Mouse (Mus musculus) G1E (cell line): ENCODE data around the gene Mgat1. TPM values are rescaled to one million over a fixed set of nuclear protein-coding genes. Genes with fewer than 3 reads are reported as not detected.

Source experiments
- ATAC-seq: 2 replicates; pipeline ENCODE4 v1.8.0; 2016; ENCODE audit warnings: mild to moderate bottlenecking; ENCODE audit not compliant: insufficient number of reproducible peaks, poor library complexity, low FRiP score, severe bottlenecking; ENCODE audit errors: extremely low read depth
- DNase-seq: peaks from one replicate; pipeline ENCODE4 v3.0.0; 2012; ENCODE audit warnings: low spot score
- H3K27me3 ChIP-seq: 2 replicates; pipeline ENCODE4 v1.6.1; 2012; ENCODE audit warnings: mild to moderate bottlenecking, low read length, inconsistent platforms; ENCODE audit not compliant: insufficient read depth
- H3K36me3 ChIP-seq: replicated peaks from 2 replicates; pipeline ENCODE3; 2012; ENCODE audit warnings: mild to moderate bottlenecking, inconsistent platforms
- H3K4me1 ChIP-seq: 2 replicates; pipeline ENCODE4 v1.6.1; 2012; ENCODE audit warnings: low read depth, low read length, inconsistent platforms, mixed read lengths; ENCODE audit not compliant: insufficient read depth
- H3K4me3 ChIP-seq: 2 replicates; pipeline ENCODE4 v1.5.1; 2012; ENCODE audit warnings: low read depth, mild to moderate bottlenecking, inconsistent platforms, low read length, moderate library complexity, mixed read lengths
- H3K9me3 ChIP-seq: replicated peaks from 2 replicates; pipeline ENCODE4 v1.6.1; 2012; ENCODE audit warnings: inconsistent platforms
- CTCF ChIP-seq: IDR thresholded peaks from 2 replicates; pipeline ENCODE4 v1.5.1; 2012; ENCODE audit warnings: low read depth, low read length, inconsistent platforms, mixed read lengths
- GATA1 ChIP-seq: IDR thresholded peaks from 2 replicates; pipeline ENCODE4 v1.6.1; 2012; ENCODE audit warnings: borderline replicate concordance, low read length, inconsistent platforms, mixed read lengths
- GATA2 ChIP-seq: IDR thresholded peaks from 2 replicates; pipeline ENCODE4 v1.6.1; 2012; ENCODE audit warnings: low read depth, low read length, inconsistent platforms, borderline replicate concordance
- POLR2AphosphoS5 ChIP-seq: IDR thresholded peaks from 2 replicates; pipeline ENCODE4 v1.6.1; 2012; ENCODE audit warnings: low read depth, low read length, inconsistent platforms; ENCODE audit not compliant: insufficient replicate concordance
- TAL1 ChIP-seq: conservative IDR thresholded peaks from 2 replicates; pipeline ENCODE4 v1.6.1; 2012; ENCODE audit warnings: low read depth, low read length, inconsistent platforms, mixed read lengths
- polyA plus RNA-seq: library from polyadenylated mRNA; stranded (reverse); fragments of >175 nt; gene quantifications from 2 replicates; pipeline ENCODE4 v1.2.3, GENCODE M21; 2012
- total RNA-seq, 2 experiments: library from RNA; stranded (forward) in 1 of 2; stranded (reverse) in 1 of 2; fragments of 200-1000 nt in 1 of 2; fragments of >200 nt in 1 of 2; fragmentation: Nextera tagmentation in 1 of 2; gene quantifications; 2 replicates each; pipeline ENCODE4 v1.2.3; 2014 to 2017

Gene Mgat1
- total and polyA plus RNA-seq, 3 experiments: 20.0 to 36.9 (median 26.1) TPM

DNA sequence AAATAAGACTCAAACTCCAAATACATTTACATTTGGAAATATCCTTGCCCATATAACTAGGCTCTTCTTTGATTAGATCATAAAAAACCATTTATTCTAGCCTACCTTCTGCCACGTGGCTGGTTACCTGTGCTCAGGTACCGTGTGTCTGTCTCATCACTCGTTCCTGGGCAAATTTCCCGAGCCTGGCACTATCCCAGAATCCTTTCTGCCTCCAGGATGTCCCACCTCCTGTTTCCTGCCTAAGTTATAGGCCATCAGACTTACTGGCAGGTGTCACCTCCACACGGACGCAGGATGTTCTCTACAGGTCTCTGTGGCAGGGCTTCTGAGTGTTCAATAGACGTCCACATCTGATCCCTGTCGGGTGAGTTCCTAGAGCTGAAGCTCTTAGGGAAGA, 21.1 kb downstream of the Mgat1 start:
- Histone ChIP-seq H3K4me1 (peaks cover 21% of the 10 kb centered on the region), H3K4me3 (no peak overlapping the region), H3K9me3 (no peaks in the 10 kb centered on the region), H3K27me3 (no peaks in the 10 kb centered on the region; the same call in 1 of the 2 replicates), H3K36me3 (peaks cover 68% of the 10 kb centered on the region)
- no peak for DNase-seq
- TF ChIP-seq GATA2 (no peak), GATA1 (no peak), POLR2AphosphoS5 (no peak), TAL1 (no peak), CTCF (no peak)
- ATAC-seq: no peak

GRCm38 (mm10) chr11:49266671-49267070, 22.7 kb downstream of the Mgat1 start:
- ATAC-seq: no peak
- no peaks in the 10 kb centered on the region for H3K9me3 ChIP-seq
- H3K27me3 ChIP-seq: no peaks in the 10 kb centered on the region
- peaks cover 14% of the 10 kb centered on the region for H3K4me1 ChIP-seq
- H3K4me3 ChIP-seq: no peak overlapping the region
- H3K36me3 ChIP-seq: peaks cover 52% of the 10 kb centered on the region
- TF ChIP-seq POLR2AphosphoS5: no peak
- TF ChIP-seq TAL1: no peak
- TF ChIP-seq CTCF: no peak
- TF ChIP-seq GATA1: no peak
- no peak for TF ChIP-seq GATA2
- DNase-seq: no peak

DNA sequence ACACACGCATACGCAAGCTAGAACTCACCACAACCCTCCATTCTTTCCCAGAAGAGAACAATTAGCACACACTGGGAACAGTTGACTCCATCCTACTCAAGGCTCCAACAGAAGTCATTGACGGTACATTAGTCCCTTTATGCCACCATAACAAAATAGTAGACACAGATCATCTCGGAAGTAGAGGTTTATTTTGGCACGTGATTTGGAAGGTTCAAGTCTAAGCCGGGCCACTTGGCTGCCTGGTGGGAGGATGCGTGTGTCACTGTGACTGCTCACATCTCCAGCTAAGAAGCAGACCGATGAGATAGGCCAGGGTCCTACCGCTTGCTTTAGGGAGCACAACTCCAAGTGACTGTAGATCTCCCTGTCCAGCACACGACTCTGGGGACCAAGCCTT, 23.3 kb downstream of the Mgat1 start:
- H3K4me1 ChIP-seq: peaks cover 11% of the 10 kb centered on the region
- ATAC-seq (no peak), DNase-seq (no peak)
- H3K27me3 ChIP-seq: peaks cover 3% of the 10 kb centered on the region; the same call in 1 of the 2 replicates
- no peak overlapping the region for H3K4me3 ChIP-seq
- H3K36me3 ChIP-seq: peaks cover 46% of the 10 kb centered on the region
- no peaks in the 10 kb centered on the region for H3K9me3 ChIP-seq
- no peak for TF ChIP-seq CTCF
- TF ChIP-seq TAL1: no peak
- TF ChIP-seq GATA2: no peak
- no peak for TF ChIP-seq POLR2AphosphoS5
- no peak for TF ChIP-seq GATA1

DNA sequence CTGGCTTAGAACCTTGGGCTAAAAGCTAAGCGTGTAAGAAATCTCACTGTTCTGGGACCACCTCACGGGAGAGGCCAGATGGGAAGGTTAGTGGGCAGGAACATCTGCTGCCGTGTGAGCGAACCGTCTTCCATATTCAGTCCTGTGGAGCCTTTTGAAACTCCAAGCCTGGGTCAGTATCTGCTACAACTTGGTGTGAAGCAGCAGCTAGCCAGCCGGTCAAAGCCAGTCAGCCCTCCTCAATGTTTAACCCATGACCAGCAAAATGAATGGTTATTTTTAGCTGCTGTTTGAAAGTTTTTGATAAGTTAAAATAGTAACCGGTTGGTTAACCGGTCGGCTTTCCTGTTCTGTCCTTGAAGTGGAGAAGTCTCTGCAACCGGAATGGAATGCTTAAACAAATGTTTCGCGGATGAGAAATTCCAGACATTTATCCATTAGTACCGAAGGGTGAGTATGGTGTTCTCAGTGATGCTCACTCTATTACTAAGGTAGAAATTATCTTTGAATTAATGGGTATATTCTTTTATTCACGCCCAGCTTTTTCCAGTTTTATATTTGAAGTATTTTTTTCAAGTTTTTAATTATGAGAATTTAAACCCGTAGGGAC, 24.1 kb downstream of the Mgat1 start:
- no peak overlapping the region for H3K4me3 ChIP-seq
- H3K9me3 ChIP-seq: no peaks in the 10 kb centered on the region
- H3K4me1 ChIP-seq: peaks cover 11% of the 10 kb centered on the region
- peaks cover 9% of the 10 kb centered on the region for H3K27me3 ChIP-seq
- DNase-seq (no peak), ATAC-seq (no peak)
- no peak for TF ChIP-seq CTCF
- TF ChIP-seq GATA2: no peak
- no peak for TF ChIP-seq GATA1
- no peak for TF ChIP-seq TAL1
- no peak for TF ChIP-seq POLR2AphosphoS5
- peaks cover 38% of the 10 kb centered on the region for H3K36me3 ChIP-seq

GRCm38 (mm10) chr11:49269761-49270160, 25.8 kb downstream of the Mgat1 start:
- Histone ChIP-seq H3K4me1 (peaks cover 1% of the 10 kb centered on the region), H3K4me3 (no peak overlapping the region), H3K36me3 (peaks cover 22% of the 10 kb centered on the region), H3K9me3 (no peaks in the 10 kb centered on the region), H3K27me3 (peaks cover 12% of the 10 kb centered on the region)
- no peak for ATAC-seq
- no peak for DNase-seq
- TF ChIP-seq CTCF: no peak
- TF ChIP-seq GATA2: no peak
- TF ChIP-seq TAL1: no peak

DNA sequence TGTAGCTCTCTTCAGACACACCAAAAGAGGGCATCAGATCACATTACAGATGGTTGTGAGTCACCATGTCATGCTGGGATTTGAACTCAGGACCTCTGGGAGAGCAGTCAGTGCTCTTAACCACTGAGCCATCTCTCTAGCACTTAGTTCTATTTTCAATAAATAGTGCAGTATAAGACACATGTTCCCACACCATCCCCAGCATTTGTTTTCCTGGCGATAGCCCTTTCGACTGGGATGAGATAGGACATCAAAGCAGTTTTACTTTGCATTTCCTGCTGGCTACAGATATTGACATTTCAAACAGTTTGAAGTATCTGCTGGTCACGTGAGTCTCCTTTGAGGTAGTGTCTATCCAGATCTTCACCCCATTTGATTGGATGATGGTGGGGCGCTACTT, 26.4 kb downstream of the Mgat1 start:
- TF ChIP-seq GATA1: no peak
- no peak for TF ChIP-seq CTCF
- no peak for TF ChIP-seq POLR2AphosphoS5
- no peak for TF ChIP-seq GATA2
- TF ChIP-seq TAL1: no peak
- Histone ChIP-seq H3K27me3 (peaks cover 12% of the 10 kb centered on the region), H3K4me3 (no peak overlapping the region), H3K4me1 (no peaks in the 10 kb centered on the region), H3K36me3 (peaks cover 16% of the 10 kb centered on the region), H3K9me3 (no peaks in the 10 kb centered on the region)
- no peak for ATAC-seq
- no peak for DNase-seq

DNA sequence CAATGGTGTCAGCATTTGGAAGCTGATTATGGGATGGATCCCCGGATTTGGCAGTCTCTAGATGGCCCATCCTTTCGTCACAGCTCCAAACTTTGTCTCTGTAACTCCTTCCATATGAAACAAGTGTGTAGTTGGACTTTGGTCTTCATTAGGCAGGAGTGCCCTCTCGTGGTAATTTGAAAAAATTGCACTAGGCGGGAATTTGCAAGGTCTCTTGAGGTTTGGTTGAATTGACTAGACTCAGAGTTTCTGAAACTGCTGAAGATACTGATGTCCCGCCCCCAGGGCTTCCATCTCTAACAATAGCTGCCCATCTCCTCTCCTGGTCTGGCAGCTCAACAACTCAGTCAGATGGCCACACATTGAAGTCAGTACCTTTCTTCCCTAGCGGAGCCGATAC, 27.3 kb downstream of the Mgat1 start:
- TF ChIP-seq GATA2 (no peak), CTCF (peak; percentile 41; the same call in 1 of the 2 replicates)
- DNase-seq (peak; percentile 42), ATAC-seq (no peak; the same call in 1 of the 2 replicates)
- no peaks in the 10 kb centered on the region for H3K4me1 ChIP-seq
- no peaks in the 10 kb centered on the region for H3K9me3 ChIP-seq
- no peak overlapping the region for H3K4me3 ChIP-seq
- peaks cover 12% of the 10 kb centered on the region for H3K27me3 ChIP-seq
- peaks cover 10% of the 10 kb centered on the region for H3K36me3 ChIP-seq
